Mouse (Mus musculus) embryonic facial prominence, embryonic 12.5 days (tissue): ENCODE measurements around the gene Olfr504. TPM values are rescaled to one million over a fixed set of nuclear protein-coding genes. Genes with fewer than 3 reads are reported as not detected.
"Not testable (repeated sequence)": the region's sequence is repeated elsewhere in the genome, so short reads cannot be mapped to it uniquely, and the experiment has no call there.

Experiments
- ATAC-seq: fragments of 200-750 bp; cut with Nextera tagmentation; 2 replicates; pipeline ENCODE4 v1.8.0; 2017; ENCODE audit not compliant: insufficient number of reproducible peaks, insufficient read depth, low FRiP score, low TSS enrichment
- H3K27ac ChIP-seq: fragments of 300-500 bp; sonication (generic); 2 replicates; pipeline ENCODE4 v1.5.1; 2016; ENCODE audit warnings: mild to moderate bottlenecking
- H3K27me3 ChIP-seq: fragments of 300-500 bp; sonication (generic); 2 replicates; pipeline ENCODE4 v1.6.1; 2016; ENCODE audit warnings: mild to moderate bottlenecking, moderate library complexity
- H3K36me3 ChIP-seq: fragments of 300-500 bp; sonication (generic); 2 replicates; pipeline ENCODE4 v1.6.1; 2016; ENCODE audit warnings: mild to moderate bottlenecking
- H3K4me1 ChIP-seq: fragments of 300-500 bp; sonication (generic); 2 replicates; pipeline ENCODE4 v1.6.1; 2016
- H3K4me2 ChIP-seq: fragments of 300-500 bp; sonication (generic); replicated peaks from 2 replicates; pipeline ENCODE4 v1.6.1; 2016; ENCODE audit warnings: mild to moderate bottlenecking, moderate library complexity
- H3K4me3 ChIP-seq: fragments of 300-500 bp; sonication (generic); 2 replicates; pipeline ENCODE4 v1.5.1; 2016; ENCODE audit warnings: mild to moderate bottlenecking
- H3K9ac ChIP-seq: fragments of 300-500 bp; sonication (generic); 2 replicates; pipeline ENCODE4 v1.6.1; 2016; ENCODE audit warnings: mild to moderate bottlenecking, moderate library complexity
- H3K9me3 ChIP-seq: fragments of 300-500 bp; sonication (generic); 2 replicates; pipeline ENCODE4 v1.6.1; 2016; ENCODE audit warnings: mild to moderate bottlenecking, moderate library complexity
- WGBS: fragments of 180-500 bp; shearing (Covaris S2); methylation state at CpG from one replicate; pipeline ENCODE4 v1.1.7; 2016; 5-methylcytosine and 5-hydroxymethylcytosine counted together
- polyA plus RNA-seq: library from polyadenylated mRNA; unstranded; fragments of >200 nt; fragmentation: Nextera tagmentation; extraction: Ambion mirVana; gene quantifications from 2 replicates; pipeline ENCODE4 v1.2.1, GENCODE M21; 2016

The Olfr504 gene
- polyA plus RNA-seq = not detected in 2 replicates

DNA sequence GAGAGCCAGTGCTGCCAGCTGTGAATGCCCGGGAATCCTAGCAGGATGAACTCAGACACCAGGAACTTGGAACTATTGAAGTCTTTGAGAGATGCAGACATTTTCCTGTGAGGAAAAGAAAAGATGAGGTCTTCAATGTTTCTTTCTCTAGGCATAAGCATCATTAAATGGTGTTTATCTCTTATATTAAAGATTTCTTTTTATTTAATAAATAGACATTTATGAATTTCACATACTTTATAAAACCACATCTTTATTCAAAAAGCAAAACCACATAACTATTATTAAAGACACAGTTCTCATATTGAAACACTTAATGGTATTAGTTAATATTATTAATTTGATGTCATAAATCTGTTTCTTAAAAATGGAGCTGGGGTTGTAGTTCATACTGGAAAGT is at the start of gene Olfr504:
Gene Olfr504 (minus strand): TSS at position 101 of the 400 bp plus-strand sequence.
- no peaks in the 10 kb centered on the region for H3K4me1 ChIP-seq
- no peak within 1 kb of the TSS for H3K4me3 ChIP-seq
- H3K27me3 ChIP-seq = no peaks in the 10 kb centered on the region
- 84% methylated on average over 1 of the region's 1 CpGs for WGBS
- H3K36me3 ChIP-seq = no peaks in the 10 kb centered on the region
- H3K9me3 ChIP-seq = no peaks in the 10 kb centered on the region
- no peak within 1 kb of the TSS for H3K4me2 ChIP-seq
- no peak within 1 kb of the TSS for H3K9ac ChIP-seq
- no peak within 1 kb of the TSS for H3K27ac ChIP-seq
- ATAC-seq = no peak

DNA sequence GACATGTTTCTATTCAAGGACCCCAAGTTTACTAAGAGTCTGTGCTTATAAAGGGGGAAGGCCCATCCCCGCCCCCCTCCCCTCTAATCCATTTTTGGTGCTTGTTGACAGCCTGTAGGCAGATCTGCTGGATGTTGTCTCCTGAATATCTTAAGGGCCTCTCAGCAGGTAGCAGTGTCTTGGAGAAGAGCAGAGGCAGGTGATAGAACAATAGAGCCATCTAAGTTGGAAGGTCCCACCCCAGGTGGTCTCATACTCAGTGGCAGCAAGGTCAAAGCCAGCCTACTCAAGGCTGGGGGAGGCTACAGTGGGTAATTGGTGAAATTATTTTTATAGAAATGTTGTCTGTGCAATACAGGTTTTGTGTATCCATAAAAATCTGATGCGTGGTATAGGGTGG is 48.5 kb upstream of the Olfr504 start:
- Histone ChIP-seq H3K36me3 (no peaks in the 10 kb centered on the region), H3K4me1 (no peaks in the 10 kb centered on the region), H3K27me3 (no peaks in the 10 kb centered on the region), H3K4me3 (no peak overlapping the region), H3K9me3 (no peaks in the 10 kb centered on the region), H3K9ac (no peak overlapping the region), H3K4me2 (no peak overlapping the region), H3K27ac (no peak overlapping the region)
- ATAC-seq = no peak
- WGBS = 86% methylated on average over 2 of the region's 2 CpGs

GRCm38 (mm10) chr7:108610487-108610886 is 44.9 kb upstream of the Olfr504 start, which contains the start of gene Olfr506:
TSS of gene Olfr506 (plus strand) at chr7:108610787.
- no peak within 1 kb of the TSS for H3K4me2 ChIP-seq
- no peaks in the 10 kb centered on the region for H3K4me1 ChIP-seq
- no peaks in the 10 kb centered on the region for H3K36me3 ChIP-seq
- no peaks in the 10 kb centered on the region for H3K9me3 ChIP-seq
- H3K4me3 ChIP-seq = no peak within 1 kb of the TSS
- no peak within 1 kb of the TSS for H3K27ac ChIP-seq
- no peaks in the 10 kb centered on the region for H3K27me3 ChIP-seq
- ATAC-seq = no peak
- H3K9ac ChIP-seq = no peak within 1 kb of the TSS

- not testable (repeated sequence) for H3K4me3 ChIP-seq, H3K4me1 ChIP-seq, H3K36me3 ChIP-seq, H3K27ac ChIP-seq, ATAC-seq, H3K9me3 ChIP-seq, H3K4me2 ChIP-seq, H3K27me3 ChIP-seq, H3K9ac ChIP-seq
- 82% methylated on average over 3 of the region's 3 CpGs for WGBS
Observed at GRCm38 (mm10) chr7:108601916-108602315, 36.3 kb upstream of the Olfr504 start.

- no peak overlapping the region for H3K4me2 ChIP-seq
- H3K9ac ChIP-seq = no peak overlapping the region
- no peaks in the 10 kb centered on the region for H3K4me1 ChIP-seq
- H3K36me3 ChIP-seq = no peaks in the 10 kb centered on the region
- 0 out of 2 replicates have a peak, but pooled peaks have one; percentile 60 for ATAC-seq
- no peaks in the 10 kb centered on the region for H3K9me3 ChIP-seq
- H3K4me3 ChIP-seq = no peak overlapping the region
- no peaks in the 10 kb centered on the region for H3K27me3 ChIP-seq
- no peak overlapping the region for H3K27ac ChIP-seq
- WGBS = 89% methylated on average over 1 of the region's 1 CpGs
Observed at GRCm38 (mm10) chr7:108589797-108590196, 24.2 kb upstream of the Olfr504 start.

GRCm38 (mm10) chr7:108544227-108544626 is 21.4 kb downstream of the Olfr504 start, which contains the start of gene Olfr503:
TSS of gene Olfr503 (plus strand) at chr7:108544527.
- H3K4me2 ChIP-seq, H3K9ac ChIP-seq, H3K4me1 ChIP-seq, H3K27me3 ChIP-seq, H3K9me3 ChIP-seq, H3K4me3 ChIP-seq, ATAC-seq, H3K36me3 ChIP-seq, H3K27ac ChIP-seq: not testable (repeated sequence)
- 48% methylated on average over 1 of the region's 1 CpGs for WGBS

GRCm38 (mm10) chr7:108542416-108542815 is 23.2 kb downstream of the Olfr504 start:
- Histone ChIP-seq H3K27ac (no peak overlapping the region), H3K4me1 (no peaks in the 10 kb centered on the region), H3K9me3 (no peaks in the 10 kb centered on the region), H3K27me3 (no peaks in the 10 kb centered on the region), H3K4me3 (no peak overlapping the region), H3K4me2 (no peak overlapping the region), H3K36me3 (no peaks in the 10 kb centered on the region), H3K9ac (no peak overlapping the region)
- WGBS = 89% methylated on average over 13 of the region's 13 CpGs
- ATAC-seq = no peak

- ATAC-seq = no peak
- H3K27me3 ChIP-seq = no peaks in the 10 kb centered on the region
- H3K27ac ChIP-seq = no peak within 1 kb of the TSS
- WGBS = 86% methylated on average over 1 of the region's 1 CpGs
- H3K4me1 ChIP-seq = no peaks in the 10 kb centered on the region
- H3K9ac ChIP-seq = no peak within 1 kb of the TSS
- no peaks in the 10 kb centered on the region for H3K36me3 ChIP-seq
- H3K9me3 ChIP-seq = no peaks in the 10 kb centered on the region
- H3K4me2 ChIP-seq = no peak within 1 kb of the TSS
- H3K4me3 ChIP-seq = no peak within 1 kb of the TSS
Observed at GRCm38 (mm10) chr7:108524965-108525364, 40.6 kb downstream of the Olfr504 start, which contains the start of gene Olfr502. TSS of gene Olfr502 (minus strand) at chr7:108525065.

Other genes with a start within 250 kb of the Olfr504 start
- not detected in 2 replicates for gene Olfr492, start 242.1 kb downstream of the Olfr504 start, polyA plus RNA-seq
- not detected in 2 replicates for gene Olfr493, start 218.8 kb downstream of the Olfr504 start, polyA plus RNA-seq
- not detected in 2 replicates for gene Olfr494, start 200.5 kb downstream of the Olfr504 start, polyA plus RNA-seq
- gene Olfr495, start 172.6 kb downstream of the Olfr504 start, polyA plus RNA-seq = not detected in 2 replicates
- gene Olfr497, start 145.4 kb downstream of the Olfr504 start, polyA plus RNA-seq = not detected in 2 replicates
- gene Olfr498, start 100.5 kb downstream of the Olfr504 start, polyA plus RNA-seq = not detected in 2 replicates
- not detected in 2 replicates for gene Olfr502, start 40.7 kb downstream of the Olfr504 start, polyA plus RNA-seq
- not detected in 2 replicates for gene Olfr503, start 21.3 kb downstream of the Olfr504 start, polyA plus RNA-seq
- not detected in 2 replicates for gene Olfr506, start 45.0 kb upstream of the Olfr504 start, polyA plus RNA-seq
- not detected in 2 replicates for gene Olfr507, start 56.0 kb upstream of the Olfr504 start, polyA plus RNA-seq
- not detected in 2 replicates for gene Olfr508, start 64.2 kb upstream of the Olfr504 start, polyA plus RNA-seq
- 0.10 TPM in 1 of 2 replicates, not detected in the other for gene Olfr509, start 86.1 kb upstream of the Olfr504 start, polyA plus RNA-seq
- not detected in 2 replicates for gene Olfr510, start 100.6 kb upstream of the Olfr504 start, polyA plus RNA-seq
- not detected in 2 replicates for gene Olfr512, start 147.5 kb upstream of the Olfr504 start, polyA plus RNA-seq
- not detected in 2 replicates for gene Olfr513, start 185.2 kb upstream of the Olfr504 start, polyA plus RNA-seq